Mouse (Mus musculus) spleen, adult 2 months (tissue): ENCODE results near the gene Myl4.

Source experiments
- CTCF ChIP-seq: fragments of 200-500 bp; IDR thresholded peaks from 2 replicates; pipeline ENCODE4 v1.5.1; 2011; ENCODE audit warnings: mild to moderate bottlenecking, inconsistent platforms; ENCODE audit not compliant: insufficient read depth, insufficient read length, insufficient replicate concordance; ENCODE audit errors: extremely low read depth
- POLR2A ChIP-seq: fragments of 200-500 bp; IDR thresholded peaks from 2 replicates; pipeline ENCODE4 v1.6.1; 2011; ENCODE audit warnings: low read depth, low read length, inconsistent platforms

DNA sequence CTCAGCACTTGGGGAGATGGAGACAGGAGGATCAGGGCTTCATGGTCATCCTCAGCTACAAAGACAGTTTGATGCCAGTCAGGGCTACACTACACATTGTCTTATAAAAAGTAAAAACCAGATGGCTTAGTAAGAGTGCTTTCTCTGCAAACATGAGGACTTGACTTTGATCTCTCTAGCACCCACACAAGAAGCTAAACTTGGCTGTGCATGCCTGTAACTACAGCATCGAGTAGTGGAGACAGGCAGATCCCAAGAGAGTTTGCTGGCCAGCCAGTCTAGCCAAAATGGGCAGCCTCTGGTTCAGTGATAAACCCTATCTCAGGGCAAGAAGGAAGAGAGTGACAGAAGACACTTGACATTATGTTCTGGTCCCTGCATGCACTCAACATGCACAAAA is 13.0 kb downstream of the Myl4 start:
- TF ChIP-seq CTCF (no peak), POLR2A (no peak)
